Mouse (Mus musculus) megakaryocyte, adult 5-6 weeks (primary cell): ENCODE measurements around the gene Vmn1r43. TPM values are rescaled to one million over a fixed set of nuclear protein-coding genes. Genes with fewer than 3 reads are reported as not detected.
"Not testable (repeated sequence)": the region's sequence is repeated elsewhere in the genome, so short reads cannot be mapped to it uniquely, and the experiment has no call there.

ENCODE experiments used
- ATAC-seq: 2 replicates; pipeline ENCODE4 v1.8.0; 2016; ENCODE audit warnings: mild to moderate bottlenecking, inconsistent platforms; ENCODE audit not compliant: poor library complexity, severe bottlenecking
- total RNA-seq, 2 experiments: library from RNA; stranded (forward) in 1 of 2; stranded (reverse) in 1 of 2; fragments of 153-499, 151-499 nt in 1 of 2; fragments of 221-1000, 200-1000 nt in 1 of 2; gene quantifications; 2 replicates each; pipeline versions ENCODE4 v1.2.3 to v1.2.4; 2015 to 2017

The Vmn1r43 gene
- not detected in 2 replicates for total RNA-seq (2015)
- not detected in 2 replicates for total RNA-seq (2017)

DNA sequence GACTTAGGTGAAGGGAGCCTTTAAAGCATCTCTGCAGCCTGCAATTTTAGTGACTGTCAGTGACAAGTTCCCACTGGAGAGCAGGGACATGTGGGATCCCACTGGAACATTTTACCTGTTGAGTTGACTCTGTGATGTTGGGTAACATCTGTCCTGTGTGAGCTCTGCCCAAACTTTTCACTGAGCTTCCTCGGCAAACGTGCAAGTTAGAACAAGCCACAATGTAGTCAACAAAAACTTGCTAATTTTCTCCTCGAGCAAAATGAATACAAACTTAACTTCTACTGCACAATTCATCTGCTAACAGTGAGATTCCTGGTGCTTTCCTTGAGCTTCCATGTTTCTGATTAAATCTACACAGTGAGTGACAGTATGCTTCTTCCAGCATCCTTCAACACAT, at the start of gene Vmn1r43, which contains the start of gene Vmn1r42:
Gene Vmn1r43, minus strand, starts transcription at position 101 of the 400 bp plus-strand sequence.
Gene Vmn1r42, minus strand, starts transcription at position 101 of the 400 bp plus-strand sequence.
- not testable (repeated sequence) for ATAC-seq

DNA sequence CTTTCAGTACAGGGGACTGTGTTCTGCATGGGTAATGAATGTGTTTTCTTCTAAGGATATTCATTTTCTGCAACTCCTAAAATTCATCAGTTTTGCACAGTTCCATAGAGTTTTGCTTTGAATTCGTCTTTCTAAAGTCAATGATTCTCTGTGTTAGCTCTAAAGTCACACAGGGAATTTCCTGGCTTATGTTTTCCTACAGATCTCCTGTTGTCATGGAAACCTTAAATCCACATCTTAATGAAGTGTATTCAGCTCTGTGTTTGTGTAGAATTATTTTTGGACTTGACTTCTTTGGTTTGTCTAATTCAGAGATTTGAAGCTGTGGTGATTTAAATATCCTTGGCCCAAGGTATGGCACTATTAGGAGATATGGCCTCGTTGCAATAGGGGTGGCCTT, 7.6 kb upstream of the Vmn1r43 start:
- ATAC-seq = no peak

DNA sequence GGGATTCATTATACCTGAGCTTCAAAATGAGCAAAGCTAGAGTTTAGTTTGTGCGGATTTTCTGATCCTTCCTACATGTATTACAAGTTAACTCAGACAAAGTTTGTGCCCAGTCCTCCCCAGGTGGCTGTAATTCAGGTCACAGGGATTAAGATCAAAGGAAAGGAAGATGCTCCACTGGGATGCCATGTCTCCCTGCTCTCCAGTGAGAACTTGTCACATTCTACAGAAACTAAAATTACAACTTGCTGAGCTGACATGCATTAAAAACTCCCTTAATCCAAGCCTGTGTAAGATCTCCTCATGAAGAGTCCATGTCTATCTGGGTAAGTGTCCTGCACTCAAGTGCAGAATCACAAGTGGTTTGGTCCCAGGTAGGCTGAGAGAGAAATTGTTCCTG, 7.1 kb upstream of the Vmn1r43 start, which contains the start of gene Vmn1r44:
Gene Vmn1r44, plus strand, starts transcription at position 301 of the 400 bp plus-strand sequence.
- ATAC-seq = no peak

DNA sequence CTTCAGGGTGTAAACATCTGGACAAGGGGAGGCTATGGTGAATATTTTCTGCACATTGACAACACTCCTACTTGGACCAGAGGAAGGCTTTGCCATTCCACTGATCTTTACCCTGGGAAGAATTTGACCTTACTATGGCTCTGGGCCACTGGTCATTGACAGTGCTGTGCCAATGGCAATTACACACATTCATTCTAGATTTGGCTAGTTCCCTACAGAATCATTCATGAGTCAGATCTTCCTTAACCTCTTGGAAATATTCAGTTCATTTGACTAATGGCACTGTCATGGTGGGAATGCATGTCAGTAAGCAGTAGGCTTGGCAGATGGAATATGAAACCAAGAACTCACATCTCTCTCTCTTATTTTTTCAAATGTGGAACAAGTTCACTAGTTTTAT, 4.7 kb upstream of the Vmn1r43 start:
- ATAC-seq = no peak

DNA sequence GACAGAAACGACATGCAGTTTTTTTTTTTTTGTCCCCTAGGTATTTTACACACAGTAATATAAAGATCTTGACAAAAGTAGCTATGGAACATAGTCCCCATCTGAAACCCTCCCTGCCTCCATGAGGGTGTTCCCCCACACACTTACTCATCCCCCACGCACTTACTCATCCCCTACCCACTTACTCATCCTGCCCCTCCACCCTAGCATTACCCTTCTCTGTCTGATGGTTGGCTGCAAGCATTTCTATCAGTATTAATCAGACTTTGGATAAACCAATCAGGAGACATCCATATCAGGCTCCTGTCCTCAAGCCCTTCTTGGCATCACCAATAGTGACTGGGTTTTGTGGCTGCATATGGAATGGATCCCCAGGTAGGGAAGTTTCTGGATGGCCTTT, 750 bp upstream of the Vmn1r43 start:
- ATAC-seq = no peak

DNA sequence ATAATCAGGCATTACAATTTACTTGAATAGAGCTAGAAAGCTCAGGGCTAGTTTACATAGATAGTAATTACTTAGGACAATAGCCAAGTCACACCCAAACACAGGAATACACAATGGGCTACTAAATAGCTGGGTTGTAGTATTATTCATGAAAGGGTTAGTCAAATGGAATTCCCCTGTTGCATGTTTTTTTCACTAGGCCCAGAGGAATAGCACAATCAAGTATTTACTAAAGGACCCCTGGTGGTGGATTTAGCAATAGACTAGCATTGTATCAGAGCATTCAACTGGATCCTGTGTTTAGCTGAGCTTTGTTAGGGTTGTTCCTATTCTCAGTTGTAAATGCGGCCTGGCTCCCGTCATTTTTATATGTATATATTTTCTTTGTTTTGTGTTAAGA, 8.2 kb downstream of the Vmn1r43 start:
- ATAC-seq = no peak

DNA sequence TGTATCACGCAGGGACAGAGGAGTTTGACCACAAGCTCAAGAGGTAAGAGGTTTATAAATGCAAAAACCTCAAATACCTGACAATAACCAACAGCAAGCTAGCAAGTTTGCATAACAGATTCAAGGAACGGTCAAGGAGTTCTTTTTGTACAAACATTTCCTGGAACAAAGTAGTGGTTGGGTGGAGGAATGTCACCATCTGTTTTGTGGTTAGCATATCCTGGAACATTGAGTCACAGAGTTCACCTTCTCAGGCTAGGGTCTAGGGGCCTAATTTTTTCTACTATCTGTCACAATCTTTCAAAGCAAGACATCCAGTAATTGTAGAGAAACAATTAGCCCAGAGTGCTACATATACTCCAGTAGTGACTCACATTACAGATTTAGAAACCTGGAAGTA, 8.9 kb downstream of the Vmn1r43 start:
- ATAC-seq = no peak

DNA sequence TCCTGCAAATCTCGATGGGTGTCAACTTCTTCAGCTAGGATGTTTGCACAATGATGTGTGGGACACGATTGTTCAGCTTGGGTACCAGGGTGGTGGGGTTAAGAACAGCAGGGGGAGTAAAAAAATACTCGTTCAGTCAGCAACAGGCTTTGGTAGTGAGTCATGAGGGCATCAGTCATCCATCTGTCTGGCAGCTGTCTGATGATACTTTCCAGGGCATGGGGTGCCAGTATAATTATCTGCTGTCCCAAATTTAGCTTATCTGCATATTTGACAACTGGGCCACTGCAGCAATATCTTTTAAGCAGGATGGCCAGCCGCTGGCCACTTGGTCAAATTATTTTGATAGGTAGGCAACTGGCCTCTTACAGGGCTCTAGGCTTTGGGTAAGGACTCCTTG, 12.4 kb downstream of the Vmn1r43 start:
- no peak for ATAC-seq

DNA sequence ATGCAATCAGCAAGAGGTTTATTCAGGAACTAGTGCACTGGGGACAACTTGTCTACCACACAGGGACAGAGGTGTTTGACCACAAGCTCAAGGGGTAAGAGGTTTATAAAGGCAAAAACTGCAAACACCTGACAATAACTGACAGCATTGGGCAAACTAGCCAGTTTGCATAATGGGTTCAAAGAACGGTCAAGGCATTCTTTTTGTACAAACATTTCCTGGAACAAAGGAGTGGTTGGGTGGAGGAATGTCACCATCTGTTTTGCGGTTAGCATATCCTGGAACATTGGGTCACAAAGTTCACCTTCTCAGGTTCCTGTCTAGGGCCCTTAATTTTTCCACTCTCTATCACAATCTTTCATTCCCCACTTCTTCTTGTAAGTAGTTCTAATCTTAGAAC, 16.4 kb downstream of the Vmn1r43 start:
- ATAC-seq = no peak

DNA sequence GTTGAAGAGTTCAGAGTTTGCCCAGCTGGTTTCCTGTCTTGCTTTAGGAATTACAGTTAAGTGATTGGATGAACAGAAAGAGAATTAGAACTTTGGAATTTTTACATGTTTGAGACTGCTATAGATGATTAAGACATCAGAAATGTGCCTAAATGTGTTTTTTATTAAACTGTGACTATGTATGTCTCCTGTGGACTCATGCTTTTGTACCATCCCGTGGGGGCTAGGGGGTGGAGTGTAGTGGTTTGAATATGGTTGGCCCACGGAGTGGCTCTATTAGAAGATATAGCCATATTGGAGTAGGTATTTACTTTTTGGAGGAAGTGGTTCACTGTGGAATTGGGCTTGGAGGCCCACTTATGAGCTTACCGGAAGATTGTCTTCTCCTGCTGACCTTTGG, 18.7 kb downstream of the Vmn1r43 start:
- ATAC-seq = no peak

Other genes starting within 250 kb of the Vmn1r43 start
- 0.11 and 1.1 TPM in 2 replicates for gene Txnrd3, start 232.4 kb downstream of the Vmn1r43 start, total RNA-seq (2015)
- 0.49 and 1.5 TPM in 2 replicates for gene Txnrd3, start 232.4 kb downstream of the Vmn1r43 start, total RNA-seq (2017)
- not detected in 2 replicates for gene Vmn1r40, start 168.9 kb downstream of the Vmn1r43 start, total RNA-seq (2015)
- not detected in 2 replicates for gene Vmn1r40, start 168.9 kb downstream of the Vmn1r43 start, total RNA-seq (2017)
- gene Vmn1r41, start 135.6 kb downstream of the Vmn1r43 start, total RNA-seq (2015) = not detected in 2 replicates
- not detected in 2 replicates for gene Vmn1r41, start 135.6 kb downstream of the Vmn1r43 start, total RNA-seq (2017)
- gene Vmn1r42, start within 50 bp of the Vmn1r43 start, total RNA-seq (2015) = not detected in 2 replicates
- gene Vmn1r42, start within 50 bp of the Vmn1r43 start, total RNA-seq (2017) = not detected in 2 replicates
- not detected in 2 replicates for gene Vmn1r44, start 7.2 kb upstream of the Vmn1r43 start, total RNA-seq (2015)
- gene Vmn1r44, start 7.2 kb upstream of the Vmn1r43 start, total RNA-seq (2017) = not detected in 2 replicates
- gene Vmn1r45, start 64.2 kb upstream of the Vmn1r43 start, total RNA-seq (2015) = not detected in 2 replicates
- gene Vmn1r45, start 64.2 kb upstream of the Vmn1r43 start, total RNA-seq (2017) = not detected in 2 replicates
- gene Vmn1r46, start 92.9 kb upstream of the Vmn1r43 start, total RNA-seq (2015) = not detected in 2 replicates
- not detected in 2 replicates for gene Vmn1r46, start 92.9 kb upstream of the Vmn1r43 start, total RNA-seq (2017)
- gene Vmn1r47, start 139.7 kb upstream of the Vmn1r43 start, total RNA-seq (2015) = not detected in 2 replicates
- not detected in 2 replicates for gene Vmn1r47, start 139.7 kb upstream of the Vmn1r43 start, total RNA-seq (2017)
- not detected in 2 replicates for gene Vmn1r48, start 160.4 kb upstream of the Vmn1r43 start, total RNA-seq (2015)
- not detected in 2 replicates for gene Vmn1r48, start 160.4 kb upstream of the Vmn1r43 start, total RNA-seq (2017)
- not detected in 2 replicates for gene Vmn1r49, start 202.1 kb upstream of the Vmn1r43 start, total RNA-seq (2015)
- gene Vmn1r49, start 202.1 kb upstream of the Vmn1r43 start, total RNA-seq (2017) = not detected in 2 replicates
- not detected in 2 replicates for gene Vmn1r50, start 225.0 kb upstream of the Vmn1r43 start, total RNA-seq (2015)
- not detected in 2 replicates for gene Vmn1r50, start 225.0 kb upstream of the Vmn1r43 start, total RNA-seq (2017)
- gene Vmn1r51, start 246.2 kb upstream of the Vmn1r43 start, total RNA-seq (2015) = not detected in 2 replicates
- gene Vmn1r51, start 246.2 kb upstream of the Vmn1r43 start, total RNA-seq (2017) = not detected in 2 replicates